Mouse (Mus musculus) midbrain, embryonic 14.5 days (tissue): ENCODE results near the gene Hist1h4m. TPM values are rescaled to one million over a fixed set of nuclear protein-coding genes. Genes with fewer than 3 reads are reported as not detected.
"Not testable (repeated sequence)": the region's sequence is repeated elsewhere in the genome, so short reads cannot be mapped to it uniquely, and the experiment has no call there.

ENCODE experiments used
- ATAC-seq: fragments of 200-750 bp; cut with Nextera tagmentation; 2 replicates; pipeline ENCODE4 v1.8.0; 2017; ENCODE audit warnings: moderate number of reproducible peaks, moderate library complexity; ENCODE audit not compliant: low FRiP score, low TSS enrichment
- DNase-seq: peaks from one replicate; pipeline ENCODE4 v3.0.0-alpha.2; 2015
- H3K27ac ChIP-seq: fragments of 300-500 bp; sonication (generic); replicated peaks from 2 replicates; pipeline ENCODE4 v1.5.1; 2014; ENCODE audit warnings: mild to moderate bottlenecking, low read depth, low read length, moderate library complexity
- H3K27me3 ChIP-seq: fragments of 300-500 bp; sonication (generic); 2 replicates; pipeline ENCODE4 v1.6.1; 2014; ENCODE audit warnings: low read length, control low read depth, mixed read lengths; ENCODE audit not compliant: control insufficient read depth, insufficient read depth
- H3K36me3 ChIP-seq: fragments of 300-500 bp; sonication (generic); 2 replicates; pipeline ENCODE4 v1.6.1; 2014; ENCODE audit warnings: low read length, control low read depth; ENCODE audit not compliant: control insufficient read depth, insufficient read depth
- H3K4me1 ChIP-seq: fragments of 300-500 bp; sonication (generic); 2 replicates; pipeline ENCODE4 v1.6.1; 2014; ENCODE audit warnings: mild to moderate bottlenecking, antibody characterized with exemption, low read length, control low read depth; ENCODE audit not compliant: control insufficient read depth, insufficient read depth
- H3K4me2 ChIP-seq: fragments of 300-500 bp; sonication (generic); 2 replicates; pipeline ENCODE4 v1.6.1; 2014; ENCODE audit warnings: mild to moderate bottlenecking, low read length, moderate library complexity
- H3K4me3 ChIP-seq: fragments of 300-500 bp; sonication (generic); replicated peaks from 2 replicates; pipeline ENCODE4 v1.5.1; 2014; ENCODE audit warnings: low read depth, low read length
- H3K9ac ChIP-seq: fragments of 300-500 bp; sonication (generic); replicated peaks from 2 replicates; pipeline ENCODE4 v1.6.1; 2014; ENCODE audit warnings: mild to moderate bottlenecking, low read length, moderate library complexity
- H3K9me3 ChIP-seq: fragments of 300-500 bp; sonication (generic); 2 replicates; pipeline ENCODE4 v1.6.1; 2016; ENCODE audit warnings: low read length, control low read depth, mixed read lengths; ENCODE audit not compliant: control insufficient read depth
- WGBS: fragments of 180-500 bp; shearing (Covaris S2); extraction: QIAGEN DNeasy Blood & Tissue Kit; methylation state at CpG from one replicate; pipeline ENCODE4 v1.1.7; 2014; 5-methylcytosine and 5-hydroxymethylcytosine counted together
- polyA plus RNA-seq: library from polyadenylated mRNA; unstranded; fragments of >200 nt; fragmentation: Nextera tagmentation; extraction: Ambion mirVana; gene quantifications from 2 replicates; pipeline ENCODE4 v1.2.1, GENCODE M21; 2014

The Hist1h4m gene
- polyA plus RNA-seq, 1 experiment from 2014 or later = not detected

DNA sequence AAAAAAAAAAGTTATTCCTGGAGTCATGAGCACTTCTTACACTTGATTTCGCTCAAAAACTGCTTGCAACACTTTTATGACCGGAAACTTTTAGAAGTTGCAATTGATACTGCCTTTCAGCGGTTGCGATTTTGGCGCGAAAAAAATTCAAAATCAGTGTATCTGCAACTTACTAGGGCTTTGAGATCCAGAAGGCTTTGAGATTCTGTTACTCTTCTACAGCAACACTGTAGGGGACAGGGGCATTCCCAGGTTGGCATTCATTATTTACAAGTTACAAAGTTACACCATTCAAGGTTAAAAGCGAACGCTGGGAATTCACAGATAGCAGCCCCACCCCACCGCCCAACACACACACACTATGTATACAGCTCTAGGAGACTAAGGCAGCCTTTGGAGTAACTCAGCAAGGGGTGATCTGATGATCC lies 27.8 kb upstream of the Hist1h4m start:
- peak; percentile 81 for DNase-seq
- H3K27me3 ChIP-seq = no peaks in the 10 kb centered on the region
- no peak for ATAC-seq
- H3K4me2 ChIP-seq = peak overlapping the region; percentile 75
- H3K9ac ChIP-seq = no peak overlapping the region
- H3K4me1 ChIP-seq = peaks cover 28% of the 10 kb centered on the region
- 1% methylated on average over 9 of the region's 9 CpGs for WGBS
- H3K27ac ChIP-seq = peak overlapping the region; percentile 49
- H3K9me3 ChIP-seq = no peaks in the 10 kb centered on the region
- H3K36me3 ChIP-seq = no peaks in the 10 kb centered on the region
- H3K4me3 ChIP-seq = peak overlapping the region; percentile 34

DNA sequence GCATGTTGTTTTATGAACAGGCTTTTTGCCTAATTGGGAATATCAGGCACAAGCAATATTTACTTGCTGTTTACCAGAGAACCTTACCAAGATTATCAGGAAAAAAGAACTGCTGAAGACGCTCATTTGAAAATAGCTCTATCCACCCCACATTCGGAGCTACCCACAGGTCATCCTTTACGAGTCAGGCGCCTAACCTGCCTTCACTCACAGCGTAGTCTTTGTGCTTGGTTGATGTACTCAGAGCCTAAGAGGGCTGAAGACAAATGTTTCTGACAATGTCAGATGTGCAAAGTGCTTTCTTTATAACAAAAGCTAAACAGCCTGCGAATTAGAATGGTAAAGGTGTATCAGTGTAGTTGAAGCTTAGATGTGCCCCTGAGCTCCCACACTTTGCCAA lies 27.2 kb upstream of the Hist1h4m start:
- Histone ChIP-seq H3K36me3 (no peaks in the 10 kb centered on the region), H3K9me3 (no peaks in the 10 kb centered on the region), H3K27ac (peak overlapping the region; percentile 49), H3K4me3 (no peak overlapping the region), H3K4me1 (peaks cover 28% of the 10 kb centered on the region), H3K4me2 (peak overlapping the region; percentile 75), H3K9ac (no peak overlapping the region), H3K27me3 (no peaks in the 10 kb centered on the region)
- DNase-seq (no peak), ATAC-seq (no peak)
- 15% methylated on average over 6 of the region's 6 CpGs for WGBS

DNA sequence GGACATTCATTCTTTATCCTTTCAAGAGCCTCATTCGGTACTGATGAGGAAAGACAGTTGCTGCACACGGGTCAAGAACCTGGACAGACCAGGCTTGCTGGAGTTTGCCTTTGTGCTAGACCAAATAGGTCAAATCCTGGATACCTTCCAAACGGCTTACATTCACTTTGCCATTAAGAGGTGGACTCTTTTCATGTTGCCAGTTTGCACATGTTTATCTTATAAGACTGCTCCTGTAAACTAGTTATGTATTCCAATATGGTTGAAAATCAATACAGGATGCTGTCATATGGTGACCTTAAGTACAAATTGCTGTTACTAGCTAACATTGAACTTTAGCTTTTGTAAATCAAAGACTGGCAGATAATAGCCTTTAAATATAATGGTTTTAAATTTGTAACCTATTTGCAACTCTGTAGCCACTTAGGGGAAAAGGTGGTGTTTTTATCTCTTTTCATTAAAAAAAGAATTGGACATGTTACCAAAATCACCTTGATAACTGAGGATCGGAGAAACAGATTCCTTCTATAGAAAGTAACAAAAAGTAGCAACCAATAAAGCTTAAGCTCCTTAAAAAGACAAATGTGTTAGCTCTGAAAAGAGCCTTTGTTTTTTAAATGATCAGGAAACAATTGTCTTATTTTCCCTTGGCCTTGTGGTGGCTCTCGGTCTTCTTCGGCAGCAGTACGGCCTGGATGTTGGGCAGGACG lies 25.2 kb upstream of the Hist1h4m start:
- Histone ChIP-seq H3K9ac (no peak overlapping the region; the same call in 1 of the 2 replicates), H3K9me3 (no peaks in the 10 kb centered on the region), H3K4me3 (peak overlapping the region; percentile 33), H3K36me3 (no peaks in the 10 kb centered on the region), H3K27me3 (no peaks in the 10 kb centered on the region), H3K4me1 (peaks cover 19% of the 10 kb centered on the region), H3K4me2 (peak overlapping the region; percentile 60), H3K27ac (peak overlapping the region; percentile 77)
- ATAC-seq (no peak), DNase-seq (peak; percentile 33)
- WGBS = 2% methylated on average over 8 of the region's 8 CpGs

DNA sequence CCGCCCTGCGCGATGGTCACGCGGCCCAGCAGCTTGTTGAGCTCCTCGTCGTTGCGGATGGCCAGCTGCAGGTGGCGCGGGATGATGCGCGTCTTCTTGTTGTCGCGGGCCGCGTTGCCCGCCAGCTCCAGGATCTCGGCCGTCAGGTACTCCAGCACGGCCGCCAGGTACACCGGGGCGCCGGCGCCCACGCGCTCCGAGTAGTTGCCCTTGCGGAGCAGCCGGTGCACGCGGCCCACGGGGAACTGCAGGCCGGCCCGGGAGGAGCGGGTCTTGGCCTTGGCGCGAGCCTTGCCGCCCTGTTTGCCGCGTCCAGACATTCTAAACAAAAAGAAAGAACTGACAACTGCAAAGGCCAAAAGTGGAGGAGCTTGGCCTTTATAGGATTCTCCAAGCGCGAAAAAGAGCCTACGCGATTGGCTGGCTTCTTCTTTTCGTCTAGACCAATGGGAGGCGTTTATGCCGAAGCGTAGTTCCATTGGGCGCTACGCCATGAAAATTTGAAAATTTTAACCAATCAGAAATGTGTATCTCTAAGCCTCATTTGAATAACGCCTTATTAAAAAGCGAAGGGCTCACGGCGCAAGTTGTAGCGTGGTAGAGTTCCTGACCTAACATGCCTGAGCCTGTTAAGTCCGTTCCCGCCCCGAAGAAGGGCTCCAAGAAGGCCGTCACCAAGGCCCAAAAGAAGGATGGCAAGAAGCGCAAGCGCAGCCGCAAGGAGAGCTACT lies 24.5 kb upstream of the Hist1h4m start, which contains the start of the genes Hist1h2an and Hist1h2bp:
Gene Hist1h2an (minus strand): TSS at position 320 of the 731 bp plus-strand sequence.
Gene Hist1h2bp (plus strand): TSS at position 563 of the 731 bp plus-strand sequence.
- ATAC-seq (peak; percentile 95), DNase-seq (peak; percentile 98)
- H3K27me3 ChIP-seq, H3K36me3 ChIP-seq, H3K9me3 ChIP-seq: not testable (repeated sequence)
- Histone ChIP-seq H3K4me2 (peak within 1 kb of the TSS; percentile 60), H3K4me1 (peaks cover 19% of the 10 kb centered on the region), H3K4me3 (peak within 1 kb of the TSS; percentile 33), H3K9ac (peak within 1 kb of the TSS; percentile 12; the same call in 1 of the 2 replicates), H3K27ac (peak within 1 kb of the TSS; percentile 77)
- WGBS = 0% methylated on average over 37 of the region's 63 CpGs

DNA sequence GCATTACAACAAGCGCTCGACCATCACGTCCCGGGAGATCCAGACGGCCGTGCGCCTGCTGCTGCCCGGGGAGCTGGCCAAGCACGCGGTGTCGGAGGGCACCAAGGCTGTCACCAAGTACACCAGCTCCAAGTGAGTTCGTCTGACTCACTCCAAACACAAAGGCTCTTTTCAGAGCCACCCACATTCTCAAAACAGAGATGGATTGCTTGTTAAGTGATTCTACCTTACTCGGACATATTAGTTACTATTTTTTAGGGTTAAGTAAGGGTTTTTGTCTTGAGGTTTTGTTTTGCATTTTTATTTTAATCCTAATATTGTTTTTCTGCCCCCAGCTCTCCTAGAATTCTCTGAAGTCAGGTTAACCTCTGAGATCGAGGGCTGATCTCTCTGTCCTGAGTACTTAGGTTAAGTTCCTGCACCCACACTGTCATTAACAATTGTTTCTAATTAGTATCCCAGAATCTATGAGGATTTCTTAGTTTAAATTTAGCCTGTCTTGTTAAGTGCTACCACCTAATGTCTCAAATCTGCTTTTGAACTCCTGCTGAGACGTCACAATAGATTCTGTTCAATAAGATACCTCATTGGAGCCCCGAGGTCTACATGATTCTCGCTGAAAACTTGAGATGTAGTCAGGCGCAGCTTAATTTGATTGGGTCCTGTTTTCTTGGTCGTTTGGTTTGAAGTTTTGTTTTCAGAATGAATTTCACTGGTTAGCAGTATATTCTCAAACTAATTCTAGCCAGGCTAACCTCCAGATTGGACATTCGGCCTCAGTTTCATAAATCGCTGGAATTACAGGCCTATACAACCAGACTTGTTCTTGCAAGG lies 23.6 kb upstream of the Hist1h4m start:
- Histone ChIP-seq H3K27ac (peak overlapping the region; percentile 55), H3K36me3 (no peaks in the 10 kb centered on the region), H3K4me1 (peaks cover 14% of the 10 kb centered on the region), H3K4me3 (peak overlapping the region; percentile 33), H3K4me2 (peak overlapping the region; percentile 60), H3K27me3 (no peaks in the 10 kb centered on the region), H3K9me3 (no peaks in the 10 kb centered on the region), H3K9ac (0 out of 2 replicates have a peak overlapping the region, but pooled peaks have one; percentile 12)
- ATAC-seq (peak; percentile 2; the same call in 1 of the 2 replicates), DNase-seq (peak; percentile 29)
- WGBS = 10% methylated on average over 13 of the region's 21 CpGs

DNA sequence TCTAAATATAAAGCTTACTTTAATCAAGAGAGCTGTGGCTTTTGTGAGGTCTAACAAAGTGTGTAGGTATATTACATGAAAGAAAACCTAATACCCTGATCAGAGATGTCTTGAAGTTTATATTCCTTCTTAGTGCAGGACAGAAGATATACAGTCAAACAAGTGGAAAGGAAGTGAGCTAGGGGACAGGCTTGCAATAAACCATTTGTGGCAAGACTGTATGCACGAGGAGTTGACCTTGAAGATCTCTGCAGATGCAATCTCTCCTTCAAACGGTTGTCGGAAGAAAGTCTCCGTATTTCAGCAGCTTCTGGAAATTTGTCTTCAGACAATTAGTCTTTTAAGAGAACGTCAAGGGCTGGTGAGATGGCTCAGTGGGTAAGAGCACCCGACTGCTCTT lies 21.6 kb upstream of the Hist1h4m start:
- DNase-seq = no peak
- no peak overlapping the region for H3K4me3 ChIP-seq
- no peaks in the 10 kb centered on the region for H3K36me3 ChIP-seq
- WGBS = 66% methylated on average over 6 of the region's 6 CpGs
- no peaks in the 10 kb centered on the region for H3K9me3 ChIP-seq
- no peak for ATAC-seq
- no peak overlapping the region for H3K27ac ChIP-seq
- peaks cover 8% of the 10 kb centered on the region for H3K4me1 ChIP-seq
- H3K4me2 ChIP-seq = no peak overlapping the region
- no peak overlapping the region for H3K9ac ChIP-seq
- no peaks in the 10 kb centered on the region for H3K27me3 ChIP-seq

DNA sequence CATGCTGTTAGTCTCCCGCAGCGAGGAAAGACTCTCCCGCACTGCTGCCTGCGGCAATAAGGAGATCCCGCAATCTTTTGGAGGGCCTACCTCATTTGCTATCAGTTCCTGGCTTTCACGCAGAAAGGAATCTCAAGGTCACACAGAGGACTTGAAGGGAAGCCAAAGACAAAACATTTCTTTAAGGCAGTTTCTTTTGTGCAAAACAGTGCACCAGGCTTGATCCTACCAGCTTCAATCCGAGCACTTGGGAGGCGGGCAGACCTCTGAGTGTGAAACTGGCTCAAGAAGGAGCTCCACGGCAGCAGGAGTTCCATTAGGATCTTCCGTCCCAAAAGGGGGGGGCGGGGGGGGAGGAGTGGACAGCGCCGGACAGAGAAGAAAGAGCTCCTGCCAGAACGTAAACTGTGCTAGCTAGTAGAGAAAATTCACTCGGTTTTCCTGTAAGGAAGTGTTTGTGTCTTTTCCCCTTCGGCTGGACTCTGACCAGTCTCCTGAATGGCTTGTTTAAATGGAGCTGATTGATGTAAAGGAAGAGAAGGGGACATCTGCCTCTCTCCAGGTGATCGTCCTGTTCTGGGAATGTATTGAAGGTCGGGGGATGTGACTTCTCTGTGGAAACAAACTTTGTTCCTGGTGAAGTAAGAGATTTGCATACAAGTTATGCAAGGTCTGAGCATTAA lies 20.8 kb upstream of the Hist1h4m start:
- ATAC-seq = no peak
- Histone ChIP-seq H3K27me3 (no peaks in the 10 kb centered on the region), H3K4me1 (peaks cover 8% of the 10 kb centered on the region), H3K36me3 (no peaks in the 10 kb centered on the region), H3K4me3 (no peak overlapping the region), H3K9ac (no peak overlapping the region), H3K27ac (no peak overlapping the region), H3K4me2 (peak overlapping the region; percentile 33; the same call in 1 of the 2 replicates), H3K9me3 (no peaks in the 10 kb centered on the region)
- DNase-seq = peak; percentile 14
- 9% methylated on average over 18 of the region's 18 CpGs for WGBS

DNA sequence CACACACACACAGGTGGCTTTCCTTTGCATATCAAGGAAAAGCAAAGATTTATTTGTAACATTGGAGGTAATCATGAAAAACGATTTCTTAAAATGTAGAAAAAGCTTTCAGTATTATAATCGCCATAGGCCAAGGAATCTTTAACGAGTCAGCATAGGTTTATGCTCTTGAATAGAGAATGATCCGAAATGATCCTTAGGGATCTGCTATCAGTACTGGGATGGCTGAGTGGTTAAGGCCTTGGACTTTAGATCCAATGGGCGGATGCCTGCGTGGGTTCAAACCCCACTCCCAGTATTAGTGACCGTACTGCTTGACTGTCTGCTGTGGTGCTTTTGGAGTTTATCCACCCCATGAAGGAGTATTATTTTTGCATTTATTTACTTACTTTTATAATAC lies 16.0 kb upstream of the Hist1h4m start:
- no peaks in the 10 kb centered on the region for H3K4me1 ChIP-seq
- H3K27me3 ChIP-seq = no peaks in the 10 kb centered on the region
- no peak for ATAC-seq
- H3K4me3 ChIP-seq = no peak overlapping the region
- no peak overlapping the region for H3K4me2 ChIP-seq
- H3K9ac ChIP-seq = no peak overlapping the region
- H3K27ac ChIP-seq = no peak overlapping the region
- no peaks in the 10 kb centered on the region for H3K36me3 ChIP-seq
- DNase-seq = no peak
- 92% methylated on average over 7 of the region's 7 CpGs for WGBS
- no peaks in the 10 kb centered on the region for H3K9me3 ChIP-seq
